Mouse (Mus musculus): ENCODE measurements at regions not wholly inside any gene's neighbourhood (a gene's known extent, or its start where the extent isn't known, plus 50 kb on each side); places are given as distances from the start of the nearest gene placed in this dataset.

- H3K9ac ChIP-seq = no peak overlapping the region
- H3K27ac ChIP-seq (replicated peaks) = no peak overlapping the region
- H3K4me2 ChIP-seq = no peak overlapping the region
- H3K9me3 ChIP-seq = no peaks in the 10 kb centered on the region
- WGBS = 96% methylated on average over 1 of the region's 1 CpGs
- H3K27me3 ChIP-seq = no peaks in the 10 kb centered on the region
- H3K36me3 ChIP-seq = no peaks in the 10 kb centered on the region
- peak; percentile 51; the same call in 1 of the 2 replicates for ATAC-seq (ENCODE audit: low FRiP score, low read depth)
- H3K4me3 ChIP-seq = no peak overlapping the region
- H3K4me1 ChIP-seq (replicated peaks) = no peaks in the 10 kb centered on the region
Measured at GRCm38 (mm10) chr6:19015868-19016267, 149.8 kb downstream of the Ankrd7 start.

DNA sequence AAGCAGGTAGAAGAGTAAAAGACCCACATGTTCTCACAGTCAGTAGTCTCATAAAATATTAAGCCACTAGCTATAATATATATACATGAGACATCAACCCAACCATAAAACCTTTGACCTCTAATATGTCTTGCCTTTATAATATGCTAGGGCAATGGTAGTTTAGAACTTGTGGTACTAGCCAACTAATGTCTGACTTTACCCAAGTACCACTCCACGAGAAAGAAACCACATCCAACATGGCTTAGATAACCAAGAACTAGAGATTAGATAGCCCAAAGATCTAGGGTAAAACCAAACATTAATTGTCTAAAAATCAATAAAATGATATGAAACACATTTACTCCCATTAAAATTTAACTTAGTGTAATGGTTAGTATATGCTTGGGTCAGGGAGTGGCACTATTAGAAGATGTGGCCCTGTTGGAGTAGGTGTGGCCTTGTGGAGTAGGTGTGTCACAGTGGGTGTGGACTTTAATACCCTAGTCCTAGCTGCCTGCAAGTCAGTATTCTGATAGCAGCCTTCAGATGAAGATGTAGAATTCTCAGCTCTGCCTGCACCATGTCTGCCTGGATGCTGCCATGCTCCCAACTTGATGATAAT is 152.2 kb downstream of the Ankrd7 start:
- Histone ChIP-seq H3K27ac (replicated peaks) (no peak overlapping the region), H3K9me3 (no peaks in the 10 kb centered on the region), H3K4me3 (no peak overlapping the region), H3K9ac (no peak overlapping the region), H3K4me2 (no peak overlapping the region), H3K36me3 (no peaks in the 10 kb centered on the region), H3K4me1 (replicated peaks) (no peaks in the 10 kb centered on the region), H3K27me3 (no peaks in the 10 kb centered on the region)
- no peak for ATAC-seq (ENCODE audit: low FRiP score, low read depth)
- WGBS = 88% methylated on average over 1 of the region's 1 CpGs

GRCm38 (mm10) chr6:19034268-19034667 is 168.2 kb downstream of the Ankrd7 start:
- no peak overlapping the region for H3K27ac ChIP-seq (replicated peaks)
- H3K9ac ChIP-seq = no peak overlapping the region
- H3K9me3 ChIP-seq = no peaks in the 10 kb centered on the region
- H3K36me3 ChIP-seq = no peaks in the 10 kb centered on the region
- 74% methylated on average over 1 of the region's 1 CpGs for WGBS
- H3K27me3 ChIP-seq = no peaks in the 10 kb centered on the region
- no peak for ATAC-seq (ENCODE audit: low FRiP score, low read depth)
- no peak overlapping the region for H3K4me3 ChIP-seq
- H3K4me1 ChIP-seq (replicated peaks) = no peaks in the 10 kb centered on the region
- no peak overlapping the region for H3K4me2 ChIP-seq
